Mouse (Mus musculus): ENCODE data around the gene Dnajb5.

Gene Dnajb5

GRCm38 (mm10) chr4:42944185-42944584, 5.4 kb upstream of the Dnajb5 start:
- no peak for DNase-seq (ENCODE audit: low spot score)

- DNase-seq (ENCODE audit: low spot score): no peak
These were observed 4.6 kb upstream of the Dnajb5 start for GRCm38 (mm10) chr4:42945043-42945442.

GRCm38 (mm10) chr4:42945445-42945844, 4.2 kb upstream of the Dnajb5 start:
- DNase-seq (ENCODE audit: low spot score): no peak

- DNase-seq (ENCODE audit: low spot score): peak; percentile 52
These were observed 3.7 kb upstream of the Dnajb5 start for GRCm38 (mm10) chr4:42945952-42946351.

- DNase-seq (ENCODE audit: low spot score): no peak
These were observed 2.8 kb upstream of the Dnajb5 start for GRCm38 (mm10) chr4:42946733-42947290.

- no peak for DNase-seq (ENCODE audit: low spot score)
These were observed 1.1 kb upstream of the Dnajb5 start for GRCm38 (mm10) chr4:42948527-42948926.

- no peak for DNase-seq (ENCODE audit: low spot score)
These were observed 451 bp upstream of the Dnajb5 start for GRCm38 (mm10) chr4:42949051-42949675.

- peak; percentile 93 for DNase-seq (ENCODE audit: low spot score)
These were observed 498 bp downstream of the Dnajb5 start for GRCm38 (mm10) chr4:42950065-42950558.

- no peak for DNase-seq (ENCODE audit: low spot score)
These were observed 1.9 kb downstream of the Dnajb5 start for GRCm38 (mm10) chr4:42951206-42952195.

GRCm38 (mm10) chr4:42952563-42952962, 2.9 kb downstream of the Dnajb5 start:
- no peak for DNase-seq (ENCODE audit: low spot score)

GRCm38 (mm10) chr4:42953435-42954094, 4.0 kb downstream of the Dnajb5 start:
- no peak for DNase-seq (ENCODE audit: low spot score)

- DNase-seq (ENCODE audit: low spot score): peak; percentile 58
These were observed 4.7 kb downstream of the Dnajb5 start for GRCm38 (mm10) chr4:42954297-42954696.

- DNase-seq (ENCODE audit: low spot score): no peak
These were observed 5.6 kb downstream of the Dnajb5 start for GRCm38 (mm10) chr4:42955200-42955599.

GRCm38 (mm10) chr4:42956581-42956980, 7.0 kb downstream of the Dnajb5 start:
- no peak for DNase-seq (ENCODE audit: low spot score)

- no peak for DNase-seq (ENCODE audit: low spot score)
These were observed 7.7 kb downstream of the Dnajb5 start for GRCm38 (mm10) chr4:42957306-42957705.

- DNase-seq (ENCODE audit: low spot score): no peak
These were observed 8.4 kb downstream of the Dnajb5 start for GRCm38 (mm10) chr4:42957979-42958378.

- no peak for DNase-seq (ENCODE audit: low spot score)
These were observed 9.3 kb downstream of the Dnajb5 start for GRCm38 (mm10) chr4:42958942-42959341.

- no peak for DNase-seq (ENCODE audit: low spot score)
These were observed 9.8 kb downstream of the Dnajb5 start for GRCm38 (mm10) chr4:42959382-42959781.

GRCm38 (mm10) chr4:42961592-42961991, 12.0 kb downstream of the Dnajb5 start:
- peak; percentile 56 for DNase-seq (ENCODE audit: low spot score)

GRCm38 (mm10) chr4:42963480-42963879, 13.9 kb downstream of the Dnajb5 start:
- DNase-seq (ENCODE audit: low spot score): no peak

GRCm38 (mm10) chr4:42965039-42965719, 15.6 kb downstream of the Dnajb5 start:
- peak; percentile 48 for DNase-seq (ENCODE audit: low spot score)
